Mouse (Mus musculus) spleen, postnatal 4 days (tissue): ENCODE measurements around the gene Fbxl19.
A peak's percentile ranks its signal among the peaks of the same experiment; 100 is the strongest.

Experiments
- DNase-seq, 2 experiments: peaks; one replicate each; pipeline ENCODE4 v3.0.0; 2022; ENCODE audit warnings: low spot score in 2 of 2

Fbxl19 gene

DNA sequence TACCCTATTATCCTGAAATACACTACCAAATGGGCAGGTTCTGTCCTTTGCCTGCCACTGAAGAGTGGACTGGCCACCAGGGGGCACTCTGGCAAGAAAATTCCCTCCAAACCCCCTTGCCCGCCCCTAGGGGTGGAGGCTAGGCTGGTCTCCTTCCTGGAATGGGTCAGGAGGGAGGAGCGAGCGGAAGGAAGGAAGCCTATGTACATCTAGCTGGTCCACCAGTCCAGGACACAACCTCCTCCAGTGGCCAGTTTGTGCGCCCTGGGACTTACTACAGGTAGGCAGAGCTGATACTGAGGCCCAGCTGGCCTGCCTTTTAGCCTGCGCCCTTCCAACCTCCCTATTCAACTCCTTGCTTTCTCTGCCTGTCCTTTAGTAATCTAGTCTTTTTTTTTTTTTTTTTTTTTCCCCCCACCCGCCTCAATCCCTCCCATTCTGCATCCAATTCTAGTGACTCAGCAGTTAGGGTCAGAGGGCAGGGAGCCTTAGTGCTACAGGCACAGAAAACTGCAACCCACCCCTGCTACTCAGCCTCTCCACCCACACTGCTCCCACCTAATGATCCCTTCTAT is 56.2 kb downstream of the Fbxl19 start, which contains the start of gene Hsd3b7:
Gene Hsd3b7, plus strand, starts transcription at position 170 of the 575 bp plus-strand sequence.
- peak; percentile 83 to 93 for DNase-seq

DNA sequence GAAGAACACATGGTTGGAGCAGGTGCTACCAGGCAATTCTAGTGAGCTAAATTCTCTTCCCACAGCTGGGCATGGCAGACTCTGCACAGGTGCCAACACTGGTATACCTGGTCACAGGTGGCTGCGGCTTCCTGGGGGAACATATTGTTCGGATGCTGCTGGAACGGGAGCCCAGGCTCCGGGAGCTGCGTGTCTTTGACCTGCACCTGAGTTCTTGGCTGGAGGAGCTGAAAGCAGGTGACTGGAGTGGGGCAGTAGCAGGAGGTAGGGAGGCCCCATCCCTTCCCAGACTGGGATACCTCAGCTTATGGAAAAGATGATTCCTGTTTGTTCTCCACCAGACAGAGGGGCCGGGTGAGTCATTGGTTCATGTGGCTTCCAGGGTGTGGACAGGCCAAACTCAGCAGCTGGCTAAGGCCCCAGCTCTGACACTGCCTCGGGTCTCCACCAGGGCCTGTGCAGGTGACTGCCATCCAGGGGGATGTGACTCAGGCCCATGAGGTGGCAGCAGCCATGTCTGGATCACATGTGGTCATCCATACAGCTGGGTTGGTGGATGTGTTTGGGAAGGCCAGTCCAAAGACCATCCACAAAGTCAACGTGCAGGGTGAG is 56.8 kb downstream of the Fbxl19 start:
- no peak for DNase-seq

DNA sequence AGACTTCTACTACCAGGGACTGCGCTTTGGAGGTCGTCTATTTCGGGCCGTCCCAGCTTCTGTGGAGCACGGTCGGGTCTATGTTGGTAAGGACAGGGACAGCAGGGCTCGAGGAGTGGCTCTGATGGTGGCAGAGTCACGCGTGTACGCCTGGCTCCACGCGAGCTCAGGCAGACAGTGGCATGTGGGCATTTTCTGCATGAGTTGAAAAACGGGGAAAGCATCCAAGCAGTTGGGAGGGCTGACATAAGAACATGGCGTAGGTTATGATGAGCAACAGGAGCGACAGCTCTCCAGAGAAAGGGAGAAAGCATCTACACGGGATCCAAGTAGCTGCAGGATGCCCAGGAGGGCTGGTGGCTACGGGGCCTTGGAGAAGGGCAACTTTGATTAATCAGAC is 58.0 kb downstream of the Fbxl19 start:
- DNase-seq = no peak

DNA sequence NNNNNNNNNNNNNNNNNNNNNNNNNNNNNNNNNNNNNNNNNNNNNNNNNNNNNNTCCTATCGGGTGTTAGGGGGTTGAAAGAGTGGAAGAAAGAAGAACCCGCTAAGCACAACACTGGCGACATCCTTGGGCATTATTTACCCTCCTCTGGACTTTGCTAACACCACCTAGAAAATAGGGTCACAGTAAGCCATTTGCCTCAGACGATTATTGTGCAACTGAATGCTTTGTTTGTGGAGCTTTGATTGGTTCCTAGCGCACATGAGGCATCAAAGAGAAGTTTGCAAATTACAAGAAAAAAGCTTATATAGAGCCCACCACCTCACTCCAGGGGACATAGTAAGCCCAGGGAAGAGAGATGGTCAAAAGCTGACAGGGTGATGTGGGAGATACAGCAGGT is 64.5 kb downstream of the Fbxl19 start:
- DNase-seq = no peak

DNA sequence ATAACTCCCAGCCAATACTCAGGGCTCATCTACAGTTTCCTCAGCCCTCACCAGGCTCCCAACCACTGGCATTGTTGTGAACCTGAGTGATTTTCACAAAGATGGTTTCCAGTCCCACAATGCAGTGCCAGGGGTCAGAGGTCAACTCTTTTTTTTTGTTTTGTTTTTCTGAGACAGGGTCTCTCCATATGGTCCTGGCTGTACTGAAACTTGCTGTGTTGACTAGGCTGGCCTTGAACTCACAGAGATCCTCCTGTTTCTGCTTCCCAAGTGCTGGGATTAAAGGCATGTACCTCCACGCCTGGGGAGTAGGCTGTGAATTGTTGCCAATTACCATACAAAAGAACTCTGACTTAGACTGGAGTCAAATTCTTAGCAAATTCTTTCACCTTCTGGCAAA is 65.5 kb downstream of the Fbxl19 start:
- no peak for DNase-seq

DNA sequence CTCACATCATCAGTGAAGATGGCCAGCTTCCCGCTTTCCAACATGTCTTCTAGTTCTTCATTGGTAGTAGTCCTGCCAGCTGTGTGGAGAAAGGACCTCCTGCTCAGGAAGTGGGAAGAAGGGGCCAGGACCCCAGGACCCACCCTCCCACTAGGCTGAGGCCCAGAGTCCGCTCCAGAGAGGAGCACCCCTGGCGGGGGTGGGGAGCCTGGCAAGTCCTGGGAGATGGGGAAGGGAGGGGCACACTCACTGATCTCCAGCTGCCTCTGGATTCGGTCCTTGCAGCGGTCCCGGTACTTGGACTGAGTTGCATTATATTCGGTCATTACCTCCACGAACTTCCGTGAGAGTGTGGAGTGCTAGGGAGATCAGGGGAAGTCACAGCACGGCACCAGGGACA is 66.3 kb downstream of the Fbxl19 start:
- DNase-seq = no peak

DNA sequence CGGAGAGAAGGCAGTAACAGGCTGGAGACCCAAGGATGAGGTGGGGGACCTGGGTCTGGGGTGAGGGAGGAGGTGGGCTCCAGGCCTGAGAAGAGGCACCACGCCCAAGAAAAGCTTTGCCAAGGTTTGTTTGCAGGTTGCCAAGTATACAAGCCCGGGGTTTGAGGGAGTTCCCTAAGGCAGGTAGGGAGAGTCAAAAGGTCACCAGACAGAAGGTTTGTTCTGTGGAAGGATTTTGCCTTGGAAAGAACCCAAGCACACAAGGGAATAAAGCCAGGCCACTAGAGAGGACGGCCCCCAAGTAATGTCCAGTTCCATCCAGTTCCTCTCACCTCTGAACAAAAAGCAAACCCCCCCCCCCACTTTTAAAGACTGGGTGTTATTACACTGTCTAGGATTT is 66.9 kb downstream of the Fbxl19 start:
- no peak for DNase-seq

DNA sequence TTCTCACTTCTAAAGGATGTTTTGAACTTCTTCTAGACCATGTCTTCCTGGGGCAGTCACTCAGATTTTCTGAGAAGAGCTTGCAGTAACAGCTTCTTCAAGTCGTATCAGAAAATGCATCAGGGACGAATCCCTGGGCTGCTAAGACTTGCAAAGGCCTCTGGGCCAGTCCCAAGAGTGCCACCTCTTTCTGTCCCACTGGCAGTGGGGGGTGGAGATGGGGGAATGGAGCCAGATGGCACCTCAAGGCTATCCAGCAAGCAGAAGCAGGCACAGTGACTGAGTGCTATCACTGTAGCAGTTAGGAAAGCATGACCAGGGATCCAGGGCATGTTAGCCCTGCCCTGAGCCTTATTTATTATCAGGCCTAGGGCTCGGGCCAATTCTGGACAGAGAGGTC is 67.9 kb downstream of the Fbxl19 start:
- DNase-seq = no peak

DNA sequence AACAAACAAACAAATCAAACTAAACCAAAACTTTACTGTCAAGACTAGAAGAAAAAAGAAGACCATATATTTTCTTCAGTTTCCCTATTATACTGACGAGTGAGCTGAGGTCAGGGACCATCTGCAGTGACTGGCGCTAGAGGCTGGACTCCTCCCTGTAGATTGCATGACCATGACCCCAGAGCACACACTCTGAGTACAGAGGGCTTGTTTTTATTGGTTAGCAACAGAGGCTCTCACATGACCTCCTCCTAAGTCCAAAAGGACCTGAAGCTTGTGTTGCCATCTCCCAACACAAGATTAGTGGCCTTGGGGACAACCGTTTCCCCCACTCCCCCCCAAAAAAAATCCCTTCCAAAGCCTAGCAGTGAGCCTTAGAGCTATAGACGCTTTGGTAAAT is 69.5 kb downstream of the Fbxl19 start:
- DNase-seq = no peak

DNA sequence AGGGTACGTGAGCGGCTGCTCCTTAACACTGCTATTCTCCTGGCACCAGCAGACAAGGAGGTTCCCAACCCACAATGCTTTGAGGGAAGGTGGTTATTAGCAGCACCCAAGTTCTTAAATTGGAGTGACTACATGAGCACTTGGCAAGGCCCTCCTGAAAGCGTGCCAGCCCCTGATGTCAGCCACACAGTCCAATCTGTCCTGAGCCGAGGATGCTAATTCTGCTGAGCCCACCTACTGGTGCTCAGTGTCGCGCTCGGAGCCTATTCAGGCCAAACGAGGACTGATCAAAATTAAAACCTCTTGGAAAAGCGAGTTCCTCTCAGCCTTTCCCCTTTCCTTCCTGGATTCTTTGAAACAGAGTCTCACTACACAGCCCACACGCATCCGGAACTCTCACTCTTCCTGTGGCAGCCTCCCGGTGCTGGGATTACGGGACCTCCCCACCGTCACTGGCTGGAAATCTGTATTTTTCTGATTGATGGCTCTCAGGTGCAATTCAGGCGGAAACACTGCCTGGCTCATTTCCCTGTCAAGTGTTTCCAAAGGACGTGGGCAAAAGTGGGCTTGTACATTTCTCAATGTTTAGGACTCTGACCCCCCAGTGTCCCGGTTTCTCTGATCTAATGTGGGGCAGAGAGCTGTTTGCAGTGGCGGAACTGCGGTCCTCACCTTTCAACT is 70.0 kb downstream of the Fbxl19 start:
- no peak for DNase-seq

DNA sequence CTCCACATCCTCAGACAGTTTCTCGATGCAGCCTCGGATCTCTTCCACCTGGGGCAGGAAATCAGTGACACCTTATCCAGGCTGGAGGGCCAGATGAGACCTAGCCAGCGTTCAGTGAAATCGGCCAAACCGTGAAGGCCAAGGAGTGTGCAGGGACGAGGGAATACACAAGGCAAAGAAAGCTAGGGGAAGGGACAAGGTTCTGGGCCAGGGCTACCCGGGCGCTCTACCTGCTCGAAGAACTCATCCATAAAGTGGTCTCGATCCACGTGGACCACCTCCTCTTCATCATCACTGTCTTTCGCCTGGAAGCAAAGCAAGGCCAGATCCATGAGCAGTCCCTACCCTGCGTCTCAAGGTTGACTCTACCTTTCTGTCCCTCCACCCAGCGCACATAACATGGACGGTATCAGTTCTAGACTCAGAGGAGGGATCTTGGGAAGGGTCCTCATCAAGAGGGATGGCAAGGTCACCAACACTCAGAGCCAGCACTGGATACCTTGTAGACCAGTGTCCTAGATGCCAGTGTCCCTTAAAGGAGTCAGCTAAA is 70.8 kb downstream of the Fbxl19 start:
- no peak for DNase-seq

DNA sequence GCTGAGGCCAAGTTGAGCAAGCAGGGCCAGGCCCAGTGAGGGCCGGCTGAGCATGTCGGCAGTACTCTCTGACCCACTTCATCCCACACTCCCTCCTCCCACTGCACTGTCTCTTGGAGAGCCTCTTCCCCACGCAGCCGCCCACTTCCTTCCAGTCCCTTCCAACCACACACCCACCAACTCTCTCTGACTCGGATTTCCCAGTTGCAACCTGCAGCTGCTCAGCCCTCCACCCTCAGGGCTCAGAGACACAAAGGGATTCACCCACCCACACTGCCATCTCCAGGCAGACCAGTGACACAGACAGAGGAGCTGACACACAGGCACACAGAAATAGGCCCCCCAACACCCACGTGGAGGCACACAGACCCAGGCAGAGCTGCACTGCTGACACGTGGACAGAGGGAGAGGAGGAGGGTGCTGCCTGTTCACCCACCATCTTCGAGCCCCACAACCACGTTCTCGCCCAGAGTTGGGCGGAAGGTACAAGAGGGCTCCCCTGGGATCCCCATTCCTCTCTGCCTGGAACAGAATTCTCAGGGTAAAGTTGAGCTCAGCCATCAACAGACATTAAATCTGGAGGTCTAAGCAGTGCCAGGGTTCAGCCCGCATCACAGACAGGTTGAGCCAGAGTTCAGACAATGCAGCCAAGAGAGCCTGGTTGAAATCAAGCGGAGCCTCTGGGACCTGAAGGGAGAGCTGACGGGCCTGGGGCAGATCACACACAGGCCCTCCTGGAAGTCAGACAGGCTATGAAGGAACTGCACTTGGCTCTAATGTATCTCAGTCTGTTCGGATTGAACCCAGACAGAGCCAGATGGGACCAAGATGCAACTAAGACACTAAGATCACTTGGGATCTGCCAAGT is 71.8 kb downstream of the Fbxl19 start:
- peak in 1 of 2 experiments; percentile 35 for DNase-seq

DNA sequence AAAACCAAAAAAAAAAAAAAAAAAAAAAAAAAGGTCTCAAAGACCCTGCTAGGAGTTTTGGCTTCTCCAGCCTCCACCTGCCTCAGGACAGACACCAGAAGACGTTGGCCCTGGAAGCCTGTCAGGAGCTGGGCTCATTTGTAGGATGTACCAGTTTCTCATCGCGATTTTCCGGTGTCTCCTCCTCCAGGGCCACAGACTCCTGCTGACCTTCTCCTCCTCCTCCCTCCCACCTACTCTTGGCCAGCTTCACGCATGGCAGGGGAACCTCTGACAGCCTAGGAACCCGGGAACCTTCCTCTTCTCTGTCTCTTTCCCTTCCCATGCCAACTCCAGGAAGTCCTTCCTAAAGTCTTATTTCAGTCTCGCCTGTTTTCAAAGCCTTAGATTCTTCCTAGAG is 72.7 kb downstream of the Fbxl19 start:
- DNase-seq = no peak

DNA sequence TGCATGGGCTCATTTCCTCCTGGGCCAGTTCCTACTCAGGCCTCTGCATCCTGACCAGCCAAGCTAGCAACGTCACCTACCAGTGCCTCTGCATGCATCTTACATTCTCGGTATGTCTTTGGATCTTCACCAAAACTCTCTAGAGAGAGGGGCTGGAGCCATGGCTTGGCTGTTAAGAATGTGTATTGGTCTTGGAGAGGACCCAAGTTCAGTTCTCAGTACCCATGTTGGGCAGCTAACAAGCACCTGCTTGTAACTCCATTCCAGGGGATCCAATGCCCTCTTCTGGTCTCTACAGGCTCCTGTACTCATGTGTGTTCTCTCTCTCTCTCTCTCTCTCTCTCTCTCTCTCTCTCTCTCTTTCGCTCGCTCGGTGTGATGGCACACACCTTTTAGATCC is 73.4 kb downstream of the Fbxl19 start:
- DNase-seq = no peak
